Mouse (Mus musculus): Measurements from ENCODE around the gene Sfrp2.

DNA sequence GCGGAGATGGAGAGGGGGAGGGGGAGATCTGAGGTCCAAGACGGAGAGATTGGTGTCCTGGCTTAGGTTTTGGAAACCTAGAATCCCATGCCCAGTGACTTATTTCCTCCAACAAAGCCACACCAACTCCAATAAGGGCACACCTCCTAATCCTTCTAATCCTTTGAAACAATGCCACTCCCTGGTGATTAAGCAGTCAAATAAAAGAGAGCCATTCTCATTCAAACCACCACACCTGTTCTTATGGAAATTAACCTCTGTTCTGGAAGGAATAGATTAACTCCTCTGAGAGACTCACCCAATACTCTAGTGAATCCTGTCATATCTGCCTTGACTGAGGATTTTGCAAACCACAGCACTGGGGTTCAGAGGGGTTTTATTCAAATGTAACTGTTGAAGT, 21.0 kb downstream of the Sfrp2 start:
- TF ChIP-seq CTCF (IDR thresholded peaks at IDR 0.05; ENCODE audit: control insufficient read depth, insufficient read depth, insufficient read length) (no peak), FOSL1 (IDR thresholded peaks at IDR 0.05; ENCODE audit: insufficient read depth, low read length, poor library complexity, severe bottlenecking) (no peak), MAX (IDR thresholded peaks at IDR 0.05) (no peak), USF1 (IDR thresholded peaks at IDR 0.05; ENCODE audit: low read depth) (no peak), CEBPB (IDR thresholded peaks at IDR 0.05; ENCODE audit: low read depth) (no peak), MYOD1 (IDR thresholded peaks at IDR 0.05; ENCODE audit: control insufficient read depth, insufficient read length, low read depth) (no peak)

Data from C2C12 (cell line).